Mouse (Mus musculus) 3134 (cell line): ENCODE measurements around the gene Gm1113.

Source experiments
- DNase-seq: peaks from one replicate; pipeline ENCODE4 v3.0.0-alpha.2; 2011; ENCODE audit warnings: low spot score; ENCODE audit not compliant: insufficient read length; ENCODE audit errors: extremely low read depth

The Gm1113 gene

GRCm38 (mm10) chr9:35518169-35518568 lies at the start of gene Gm1113:
Gm1113 (minus strand) TSS chr9:35518269.
- DNase-seq = no peak

DNA sequence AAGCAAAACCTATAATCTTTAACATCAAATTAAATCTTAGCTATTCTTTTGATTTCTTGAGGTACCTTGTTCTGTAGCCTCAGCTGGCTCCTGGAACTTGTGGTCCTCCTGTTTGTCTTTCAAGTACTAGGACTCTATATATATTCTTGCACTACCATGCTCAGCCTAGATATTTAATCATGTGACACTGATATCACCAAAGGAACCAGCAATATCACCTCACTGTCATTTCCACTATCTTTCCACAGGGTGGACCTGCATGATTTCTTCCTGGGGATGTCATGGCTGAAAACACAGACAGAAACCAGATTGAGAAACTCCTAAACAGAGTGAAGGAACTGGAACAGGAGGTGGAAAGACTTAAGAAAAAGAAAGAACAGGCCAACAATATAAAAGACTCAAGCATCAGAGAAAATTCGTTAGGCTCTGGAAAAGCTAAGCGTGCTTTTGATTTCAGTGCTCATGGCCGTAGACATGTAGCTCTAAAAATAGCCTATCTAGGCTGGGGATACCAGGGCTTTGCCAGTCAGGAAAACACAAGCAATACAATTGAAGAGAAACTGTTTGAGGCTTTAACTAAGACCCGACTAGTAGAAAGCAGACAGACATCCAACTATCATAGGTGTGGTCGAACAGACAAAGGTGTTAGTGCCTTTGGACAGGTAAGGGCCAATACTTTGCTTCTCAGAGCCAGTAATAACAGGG lies 46.6 kb upstream of the Gm1113 start:
- no peak for DNase-seq

- DNase-seq = no peak
Observed at GRCm38 (mm10) chr9:35561583-35561982, 43.5 kb upstream of the Gm1113 start.

- no peak for DNase-seq
Observed at GRCm38 (mm10) chr9:35561076-35561475, 43.0 kb upstream of the Gm1113 start.

DNA sequence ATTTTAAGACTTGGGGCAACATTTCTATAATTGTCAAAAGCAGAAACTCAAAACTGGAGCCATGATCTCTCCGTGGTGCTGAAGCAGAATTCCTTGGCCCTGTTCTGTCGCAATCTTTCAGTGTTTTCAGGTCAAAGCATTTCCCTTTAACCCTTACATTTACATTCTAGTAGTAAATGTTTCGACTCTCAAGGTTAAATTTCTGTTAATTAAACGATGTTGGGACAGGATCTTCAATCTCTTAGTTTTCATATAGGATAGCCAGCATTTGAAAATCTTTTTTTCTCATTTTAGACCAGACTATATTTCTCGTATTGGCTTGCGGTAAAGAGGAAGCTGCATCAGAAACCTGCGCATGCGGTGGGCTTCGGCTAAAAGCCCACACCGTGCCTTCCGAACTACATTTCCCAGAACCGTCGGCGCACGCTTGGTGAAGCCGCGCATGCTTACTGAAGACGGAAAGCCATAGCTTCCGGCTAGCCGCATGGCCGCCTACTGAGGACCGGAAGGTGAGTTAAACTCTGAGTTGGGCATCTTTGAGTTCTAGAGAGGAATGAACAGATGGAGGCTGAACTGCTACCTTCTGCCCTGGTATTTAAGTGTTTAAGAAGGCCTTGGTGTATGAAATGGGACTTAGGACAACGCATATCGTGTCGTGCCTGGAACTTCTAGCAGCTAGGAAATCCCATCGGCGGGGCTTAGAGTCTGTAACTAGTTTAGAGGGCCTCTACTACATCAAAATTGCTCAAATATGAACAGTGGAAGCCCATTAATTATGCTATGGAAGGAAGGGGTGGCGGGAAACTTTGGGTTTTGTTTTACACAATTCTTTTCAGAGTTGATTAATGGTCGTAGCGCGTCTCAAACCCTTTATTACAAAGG lies 41.2 kb upstream of the Gm1113 start:
- DNase-seq = peak; percentile 61

DNA sequence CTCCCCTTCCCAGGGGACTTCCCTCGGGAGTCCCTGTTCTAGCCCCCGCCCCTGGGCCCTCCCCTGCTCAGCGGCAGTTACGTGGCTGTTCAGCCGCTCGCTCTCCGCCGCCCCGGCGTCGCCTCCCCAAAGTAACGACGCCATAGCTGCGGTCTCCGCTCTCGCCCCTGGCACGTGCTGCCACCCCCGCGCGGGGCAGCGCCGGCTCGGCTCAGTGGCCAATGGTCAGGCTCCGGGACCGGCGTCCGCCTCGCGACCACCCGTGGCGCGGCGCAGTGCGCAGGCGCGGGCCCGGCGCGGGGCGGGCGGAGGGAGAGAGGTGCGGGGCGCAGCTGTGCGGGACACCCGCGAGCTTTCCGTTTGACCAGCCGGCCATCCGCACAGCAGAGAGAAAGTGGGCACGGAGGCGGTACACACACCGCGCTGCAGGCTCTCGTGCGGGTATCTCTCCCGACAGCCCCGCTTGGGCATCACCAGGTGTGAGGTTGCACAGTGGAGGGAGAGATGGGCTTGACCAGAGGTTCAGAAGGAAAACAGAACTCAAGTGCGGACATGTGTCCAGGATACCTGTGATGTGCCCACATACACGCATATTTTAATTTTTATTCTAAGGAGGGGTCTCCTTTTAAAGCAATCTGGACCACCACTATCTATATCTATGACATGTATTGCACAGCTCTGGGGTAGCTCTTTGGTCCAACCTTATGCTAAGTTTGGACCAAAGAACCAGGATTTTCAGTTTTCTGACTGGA lies 40.4 kb upstream of the Gm1113 start, which contains the start of the genes Ddx25 and Pus3:
TSS of gene Ddx25 (minus strand) at position 272 of the 752 bp plus-strand sequence.
TSS of gene Pus3 (plus strand) at position 339 of the 752 bp plus-strand sequence.
- no peak for DNase-seq

- no peak for DNase-seq
Observed at GRCm38 (mm10) chr9:35556494-35557102, 38.5 kb upstream of the Gm1113 start.

DNA sequence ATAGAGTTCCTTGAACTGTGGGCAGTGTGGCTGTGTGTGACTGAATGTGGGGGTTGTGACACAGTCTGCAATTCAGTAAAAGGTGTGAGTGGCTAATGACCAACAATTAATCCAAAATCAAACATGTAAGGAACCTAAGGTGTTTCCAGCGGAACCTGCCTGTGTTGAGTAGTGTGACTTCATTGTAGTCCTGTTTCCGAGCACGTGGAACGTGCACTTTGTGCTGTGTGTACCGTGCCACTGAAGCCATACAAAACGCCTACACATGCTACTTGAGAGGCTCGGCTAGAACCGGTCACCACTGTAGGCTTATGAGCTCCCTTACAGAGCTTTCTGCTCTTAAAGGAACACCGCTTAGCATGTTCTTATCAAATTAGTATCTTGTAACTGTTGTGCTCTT lies 30.4 kb upstream of the Gm1113 start:
- no peak for DNase-seq

GRCm38 (mm10) chr9:35546745-35547144 lies 28.7 kb upstream of the Gm1113 start:
- no peak for DNase-seq

- no peak for DNase-seq
Observed at GRCm38 (mm10) chr9:35545704-35546103, 27.6 kb upstream of the Gm1113 start.

DNA sequence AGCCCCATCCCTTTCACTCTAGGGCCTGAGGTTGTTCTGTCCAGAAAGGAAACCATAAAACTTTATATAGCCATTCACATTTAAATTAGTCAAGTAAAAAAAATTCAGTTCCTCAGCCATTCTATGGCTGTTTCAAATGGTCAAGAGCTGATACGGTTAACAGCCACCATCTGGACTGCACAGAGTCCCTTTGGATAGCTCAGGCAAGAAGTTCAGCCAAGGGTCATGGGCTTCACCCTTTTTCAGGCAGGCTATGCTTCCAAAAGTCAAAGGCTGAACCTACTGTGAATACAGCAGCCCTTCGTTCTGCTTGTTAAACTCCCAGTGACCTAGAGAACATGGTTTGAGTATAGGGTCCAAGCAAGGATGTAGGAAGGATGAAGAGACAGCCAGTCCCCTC lies 26.6 kb upstream of the Gm1113 start:
- DNase-seq = no peak

DNA sequence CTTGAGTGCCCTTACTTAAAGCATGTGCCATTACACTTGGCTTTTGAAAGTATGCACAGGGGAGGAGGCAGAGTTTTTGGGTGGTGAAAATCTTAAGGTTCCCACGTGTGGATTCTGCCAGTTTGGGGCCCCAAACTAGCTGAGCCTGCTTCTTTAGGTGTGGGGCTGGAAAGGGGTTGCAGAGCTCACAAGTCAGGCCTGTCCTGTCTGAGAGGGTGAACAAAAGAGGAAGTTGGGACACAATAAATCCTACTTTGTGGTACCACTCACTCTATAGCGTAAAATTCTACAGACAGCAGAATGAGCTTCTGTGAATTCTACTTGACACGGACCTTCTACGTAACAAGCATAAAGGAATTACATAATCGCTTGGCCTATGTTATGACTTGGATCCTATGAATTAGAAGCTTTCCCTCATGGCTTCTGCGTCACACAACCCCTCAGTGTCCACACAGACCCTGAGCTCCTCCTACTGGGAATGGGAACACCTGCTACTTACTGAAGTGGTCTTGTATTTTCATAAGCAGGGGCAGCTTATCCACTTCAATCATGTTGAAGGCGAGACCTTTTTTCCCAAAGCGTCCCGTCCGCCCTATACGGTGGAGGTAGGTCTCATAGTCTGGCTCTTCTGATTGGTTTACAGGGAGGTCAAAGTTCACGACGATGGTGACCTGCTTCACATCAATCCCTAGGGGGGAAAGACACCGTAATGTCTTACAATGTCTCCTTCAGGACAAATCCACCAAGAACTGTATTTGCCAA lies 25.2 kb upstream of the Gm1113 start:
- DNase-seq = no peak

GRCm38 (mm10) chr9:35541941-35542340 lies 23.9 kb upstream of the Gm1113 start:
- no peak for DNase-seq

GRCm38 (mm10) chr9:35541488-35541887 lies 23.4 kb upstream of the Gm1113 start:
- DNase-seq = no peak

DNA sequence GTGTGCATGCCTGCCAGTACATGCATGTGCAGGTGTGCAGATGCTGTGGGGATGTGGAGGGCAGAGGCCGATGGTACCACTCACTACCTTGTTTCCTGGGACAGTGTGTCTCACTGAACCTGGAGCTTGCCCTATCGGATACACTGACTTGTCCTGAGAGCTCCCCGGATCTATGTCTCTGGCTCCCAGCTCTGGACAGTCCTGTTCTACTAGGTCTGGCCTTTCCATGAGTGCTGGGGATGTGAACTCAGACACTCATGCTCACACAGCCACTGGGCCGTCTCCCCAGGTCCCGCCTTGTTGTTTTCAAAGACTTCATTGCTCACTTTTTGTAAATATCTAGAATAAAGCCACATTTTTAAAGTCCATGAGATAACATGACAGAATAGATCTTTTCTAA lies 23.0 kb upstream of the Gm1113 start:
- no peak for DNase-seq

GRCm38 (mm10) chr9:35539001-35539750 lies 21.1 kb upstream of the Gm1113 start:
- no peak for DNase-seq

DNA sequence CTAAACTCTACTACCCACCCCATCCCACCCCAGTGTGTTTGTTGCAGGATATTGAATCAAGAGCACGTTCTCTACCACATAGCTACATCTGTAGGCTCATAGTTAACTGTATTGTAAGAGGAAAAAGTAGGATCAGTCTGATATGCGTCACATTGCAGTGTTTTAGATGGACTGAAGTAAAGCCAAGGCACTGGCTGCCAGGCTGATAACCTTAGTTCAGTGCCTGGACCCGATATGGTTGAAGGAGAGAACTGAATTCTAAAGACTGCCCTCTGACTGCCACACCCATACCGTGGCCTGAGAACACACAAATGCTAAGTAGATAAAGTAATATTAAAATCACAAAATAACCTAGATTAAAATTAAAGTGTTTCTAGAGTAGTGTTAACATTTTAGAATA lies 17.8 kb upstream of the Gm1113 start:
- no peak for DNase-seq

DNA sequence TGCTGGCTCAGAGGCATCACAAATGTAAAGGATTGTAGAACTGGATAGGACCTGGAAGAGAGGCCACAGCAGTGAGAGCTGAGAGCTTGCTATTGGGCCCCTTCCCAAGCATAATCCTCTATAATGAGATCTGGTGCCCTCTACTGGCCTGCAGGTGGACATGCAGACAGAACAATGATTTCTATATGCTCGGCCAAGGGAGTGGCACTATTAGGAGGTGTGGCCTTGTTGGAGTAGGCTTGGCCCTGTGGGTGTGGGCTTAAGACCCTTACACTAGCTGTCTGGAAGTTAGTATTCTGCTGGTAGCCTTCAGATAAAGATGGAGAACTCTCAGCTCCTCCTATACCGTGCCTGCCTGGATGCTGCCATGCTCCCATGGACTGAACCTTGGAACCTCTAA lies 17.0 kb upstream of the Gm1113 start:
- no peak for DNase-seq

- no peak for DNase-seq
Observed at GRCm38 (mm10) chr9:35533266-35533665, 15.2 kb upstream of the Gm1113 start.
